Mouse (Mus musculus): ENCODE results near the gene Epsti1. TPM values are rescaled to one million over a fixed set of nuclear protein-coding genes. Genes with fewer than 3 reads are reported as not detected.

Epsti1 gene
- total and polyA plus RNA-seq, 3 experiments: not detected

- Histone ChIP-seq H3K9ac (ENCODE audit: control insufficient read depth, low read depth, low read length, poor library complexity, severe bottlenecking) (no peak overlapping the region), H3K79me2 (ENCODE audit: control insufficient read depth, insufficient read depth, low read length, poor library complexity) (no peaks in the 10 kb centered on the region), H3K27me3 (ENCODE audit: control insufficient read depth in 1 of 2, insufficient read depth in 2 of 2, low read length in 2 of 2) (no peaks in the 10 kb centered on the region), H3K27ac (ENCODE audit: control insufficient read depth, low read depth, low read length) (no peak overlapping the region), H3K4me3 (ENCODE audit: control insufficient read depth in 1 of 2, insufficient read depth in 1 of 2, low read depth in 2 of 2, low read length in 2 of 2) (no peak overlapping the region), H3K36me3 (ENCODE audit: control insufficient read depth in 1 of 2, insufficient read depth in 2 of 2, low read length in 2 of 2) (no peaks in the 10 kb centered on the region), H3K9me3 (replicated peaks; ENCODE audit: insufficient read depth, low read length) (no peaks in the 10 kb centered on the region), H3K4me1 (ENCODE audit: control insufficient read depth in 1 of 2, insufficient read depth in 2 of 2, low read length in 2 of 2) (no peaks in the 10 kb centered on the region)
- TF ChIP-seq ZC3H11A (IDR thresholded peaks at IDR 0.05; ENCODE audit: low read depth, low read length): no peak
- TF ChIP-seq POLR2A (IDR thresholded peaks at IDR 0.05; ENCODE audit: control insufficient read depth in 1 of 2, insufficient read depth in 1 of 2, low read depth in 1 of 2, low read length in 2 of 2, poor library complexity in 1 of 2): no peak
- no peak for TF ChIP-seq SMC3 (IDR thresholded peaks at IDR 0.05; ENCODE audit: low read depth, low read length)
- TF ChIP-seq KAT2A (conservative IDR thresholded peaks at IDR 0.05; ENCODE audit: low read depth, low read length): no peak
- no peak for TF ChIP-seq USF1 (IDR thresholded peaks at IDR 0.05; ENCODE audit: low read depth, low read length)
- no peak for TF ChIP-seq RCOR1 (IDR thresholded peaks at IDR 0.05; ENCODE audit: low read depth, low read length)
- no peak for TF ChIP-seq ZKSCAN1 (IDR thresholded peaks at IDR 0.05; ENCODE audit: low read depth, low read length)
- TF ChIP-seq HCFC1 (IDR thresholded peaks at IDR 0.05; ENCODE audit: low read depth, low read length): no peak
- TF ChIP-seq JUND (IDR thresholded peaks at IDR 0.05; ENCODE audit: low read depth, low read length): no peak
- TF ChIP-seq POLR2AphosphoS5 (IDR thresholded peaks at IDR 0.05; ENCODE audit: borderline replicate concordance, low read depth, low read length): no peak
- TF ChIP-seq CTCF (IDR thresholded peaks at IDR 0.05 in 2 of 3, conservative IDR thresholded peaks at IDR 0.05 in 1 of 3; ENCODE audit: control insufficient read depth in 1 of 3, insufficient read depth in 1 of 3, low read depth in 2 of 3, low read length in 3 of 3, poor library complexity in 1 of 3, severe bottlenecking in 1 of 3): no peak
- TF ChIP-seq MXI1 (IDR thresholded peaks at IDR 0.05; ENCODE audit: low read depth, low read length): no peak
- no peak for TF ChIP-seq EP300 (IDR thresholded peaks at IDR 0.05; ENCODE audit: low read depth in 1 of 2, low read length in 2 of 2)
- no peak for DNase-seq (ENCODE audit: low read depth, low spot score)
These were observed 57.7 kb downstream of the Epsti1 start for GRCm38 (mm10) chr14:77961741-77962140.

GRCm38 (mm10) chr14:77963525-77963924 lies 59.5 kb downstream of the Epsti1 start:
- Histone ChIP-seq H3K9ac (ENCODE audit: control insufficient read depth, low read depth, low read length, poor library complexity, severe bottlenecking) (no peak overlapping the region), H3K27ac (ENCODE audit: control insufficient read depth, low read depth, low read length) (no peak overlapping the region), H3K4me3 (ENCODE audit: control insufficient read depth in 1 of 2, insufficient read depth in 1 of 2, low read depth in 2 of 2, low read length in 2 of 2) (no peak overlapping the region), H3K36me3 (ENCODE audit: control insufficient read depth in 1 of 2, insufficient read depth in 2 of 2, low read length in 2 of 2) (no peaks in the 10 kb centered on the region), H3K9me3 (replicated peaks; ENCODE audit: insufficient read depth, low read length) (no peaks in the 10 kb centered on the region), H3K79me2 (ENCODE audit: control insufficient read depth, insufficient read depth, low read length, poor library complexity) (no peaks in the 10 kb centered on the region), H3K27me3 (ENCODE audit: control insufficient read depth in 1 of 2, insufficient read depth in 2 of 2, low read length in 2 of 2) (no peaks in the 10 kb centered on the region), H3K4me1 (ENCODE audit: control insufficient read depth in 1 of 2, insufficient read depth in 2 of 2, low read length in 2 of 2) (no peaks in the 10 kb centered on the region)
- TF ChIP-seq ZC3H11A (IDR thresholded peaks at IDR 0.05; ENCODE audit: low read depth, low read length) (no peak), CTCF (IDR thresholded peaks at IDR 0.05 in 2 of 3, conservative IDR thresholded peaks at IDR 0.05 in 1 of 3; ENCODE audit: control insufficient read depth in 1 of 3, insufficient read depth in 1 of 3, low read depth in 2 of 3, low read length in 3 of 3, poor library complexity in 1 of 3, severe bottlenecking in 1 of 3) (no peak), RCOR1 (IDR thresholded peaks at IDR 0.05; ENCODE audit: low read depth, low read length) (no peak), MXI1 (IDR thresholded peaks at IDR 0.05; ENCODE audit: low read depth, low read length) (no peak), UBTF (IDR thresholded peaks at IDR 0.05; ENCODE audit: borderline replicate concordance, insufficient read depth, low read depth, low read length) (no peak), ZNF384 (IDR thresholded peaks at IDR 0.05; ENCODE audit: low read depth, low read length) (no peak), ZMIZ1 (IDR thresholded peaks at IDR 0.05; ENCODE audit: low read depth, low read length) (no peak)
- no peak for DNase-seq (ENCODE audit: low read depth, low spot score)
